ENCODE assay signal across 15 mouse cellular contexts in the genomic region with DNA sequence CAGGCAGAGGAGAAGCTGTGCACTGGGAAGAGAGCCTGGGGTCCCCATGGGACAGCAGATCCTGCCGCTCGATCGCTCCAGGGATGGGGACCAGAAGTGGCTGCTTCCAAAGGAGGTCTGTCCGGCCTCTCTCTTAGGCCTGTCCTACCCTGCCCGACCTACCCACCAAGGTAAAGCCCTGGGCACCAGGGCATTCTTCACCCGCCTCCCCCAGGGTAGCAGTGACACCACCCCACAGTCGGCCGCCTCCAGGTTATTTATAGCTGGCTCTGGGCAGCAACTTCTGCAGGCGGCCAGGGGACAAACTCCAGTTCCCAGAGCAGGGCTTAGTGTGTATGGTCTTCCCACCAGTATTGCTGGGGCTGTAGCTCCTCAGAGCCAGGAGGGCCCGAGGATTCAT. TPM values are rescaled to one million over a fixed set of nuclear protein-coding genes. Genes with fewer than 3 reads are reported as not detected.
A peak's percentile ranks its signal among the peaks of the same experiment; 100 is the strongest.
DNase-seq lines count a peak whose midpoint lies in the region; ATAC-seq and TF ChIP-seq lines count a peak whose summit lies in the region.
"Had no signal": no experiment of that assay in that cellular context is flagged by ENCODE, and none has a peak within 500 bp of the region (broad histone marks: within the 10 kb centered on the region; RNA-seq: fewer than 3 reads in every experiment).

A gene (minus strand): TSS at position 223 of the 400 bp plus-strand sequence.

- TF ChIP-seq CTCF in gastrocnemius, adult 2 months (IDR thresholded peaks at IDR 0.05): no peak
- TF ChIP-seq CTCF in lung, postnatal 0 days (IDR thresholded peaks at IDR 0.05): no peak

- DNase-seq in gastrocnemius, adult 2 months: peak; percentile 82
- DNase-seq in gastrocnemius, postnatal 10 days: no peak
- DNase-seq in lung, postnatal 0 days (ENCODE audit: low spot score): no peak
- DNase-seq in heart, postnatal 36 days: peak; percentile 13 to 28
- no peak for DNase-seq in adrenal gland, adult 2 months
- DNase-seq in adrenal gland, postnatal 10 days: no peak
- DNase-seq: adrenal gland, adult 8-10 months; cerebellum, adult 9-11 months; kidney, adult 2 months; lung, postnatal 4 days; midbrain, embryonic 14.5 days had no signal

- no peak for TF ChIP-seq EP300 in lung, postnatal 0 days (IDR thresholded peaks at IDR 0.05)

- 58% methylated on average over 10 of the region's 10 CpGs for WGBS in lung, embryonic 16.5 days
- 62% methylated on average over 10 of the region's 10 CpGs for WGBS in lung, postnatal 0 days
- 41% methylated on average over 10 of the region's 10 CpGs for WGBS in heart, embryonic 11.5 days (ENCODE audit: insufficient replicate concordance)

- ATAC-seq in lung, embryonic 16.5 days (ENCODE audit: low read depth): peak; percentile 32; the same call in 1 of the 2 replicates
- no peak for ATAC-seq in lung, postnatal 0 days
- ATAC-seq in heart, embryonic 11.5 days (replicated peaks; ENCODE audit: insufficient number of reproducible peaks, low FRiP score, low TSS enrichment): peak; percentile 31; the same call in 1 of the 2 replicates
- ATAC-seq: liver, embryonic 12.5 days had no signal

- intact Hi-C loops in gastrocnemius, adult 2 months (cut with DNase I): no loop called here
- intact Hi-C loops in heart, postnatal 36 days (cut with DNase I): no loop called here

- no peaks in the 10 kb centered on the region for H3K27me3 ChIP-seq in lung, embryonic 16.5 days (ENCODE audit: control insufficient read depth, insufficient read depth, low read depth, low read length)
- H3K27me3 ChIP-seq in lung, postnatal 0 days (replicated peaks; ENCODE audit: insufficient read depth, low read length): no peaks in the 10 kb centered on the region
- H3K27me3 ChIP-seq in heart, embryonic 11.5 days (ENCODE audit: control insufficient read depth, insufficient read depth, low read length): no peaks in the 10 kb centered on the region
- H3K27me3 ChIP-seq: hindbrain, embryonic 13.5 days; liver, embryonic 12.5 days had no signal

- no peaks in the 10 kb centered on the region; the same call in 1 of the 2 replicates for H3K4me1 ChIP-seq in lung, embryonic 16.5 days (replicated peaks; ENCODE audit: control insufficient read depth, insufficient read depth, low read length)
- H3K4me1 ChIP-seq in lung, postnatal 0 days (ENCODE audit: insufficient read depth, low read depth, low read length): no peaks in the 10 kb centered on the region
- peaks cover 31% of the 10 kb centered on the region for H3K4me1 ChIP-seq in heart, embryonic 11.5 days (ENCODE audit: control insufficient read depth, insufficient read depth, low read length)
- H3K4me1 ChIP-seq: hindbrain, embryonic 13.5 days; liver, embryonic 12.5 days had no signal

- peak within 1 kb of the TSS; percentile 77 for H3K4me3 ChIP-seq in gastrocnemius, adult 2 months
- no peak within 1 kb of the TSS for H3K4me3 ChIP-seq in lung, embryonic 16.5 days (ENCODE audit: low read length)
- no peak within 1 kb of the TSS for H3K4me3 ChIP-seq in lung, postnatal 0 days (ENCODE audit: low read depth, low read length)
- peak within 1 kb of the TSS; percentile 25 for H3K4me3 ChIP-seq in heart, embryonic 11.5 days (ENCODE audit: low read depth, low read length)
- H3K4me3 ChIP-seq: hindbrain, embryonic 13.5 days; liver, embryonic 12.5 days had no signal

- H3K27ac ChIP-seq in gastrocnemius, adult 2 months: peak within 1 kb of the TSS; percentile 91
- peak within 1 kb of the TSS; percentile 29; the same call in 1 of the 2 replicates for H3K27ac ChIP-seq in lung, embryonic 16.5 days (ENCODE audit: low read length)
- H3K27ac ChIP-seq in lung, postnatal 0 days (ENCODE audit: low read length): no peak within 1 kb of the TSS
- H3K27ac ChIP-seq in heart, embryonic 11.5 days (ENCODE audit: low read depth, low read length): peak within 1 kb of the TSS; percentile 82
- H3K27ac ChIP-seq: hindbrain, embryonic 13.5 days; liver, embryonic 12.5 days had no signal

- H3K4me2 ChIP-seq in lung, embryonic 16.5 days (ENCODE audit: low read depth, low read length): no peak within 1 kb of the TSS
- H3K4me2 ChIP-seq in lung, postnatal 0 days (replicated peaks; ENCODE audit: low read depth, low read length): no peak within 1 kb of the TSS
- H3K4me2 ChIP-seq in heart, embryonic 11.5 days: peak within 1 kb of the TSS; percentile 55
- H3K4me2 ChIP-seq: hindbrain, embryonic 13.5 days; liver, embryonic 12.5 days had no signal

- no peak within 1 kb of the TSS for H3K9ac ChIP-seq in lung, embryonic 16.5 days (ENCODE audit: low read length)
- no peak within 1 kb of the TSS for H3K9ac ChIP-seq in lung, postnatal 0 days (replicated peaks; ENCODE audit: low read depth)
- peak within 1 kb of the TSS; percentile 58 for H3K9ac ChIP-seq in heart, embryonic 11.5 days (ENCODE audit: low read depth, low read length)
- H3K9ac ChIP-seq: hindbrain, embryonic 13.5 days; liver, embryonic 12.5 days had no signal

- H3K9me3 ChIP-seq in lung, embryonic 16.5 days (ENCODE audit: control insufficient read depth, low read length): no peaks in the 10 kb centered on the region
- H3K9me3 ChIP-seq in lung, postnatal 0 days (ENCODE audit: low read length): no peaks in the 10 kb centered on the region
- no peaks in the 10 kb centered on the region for H3K9me3 ChIP-seq in heart, embryonic 11.5 days (replicated peaks; ENCODE audit: control insufficient read depth, low read length)
- H3K9me3 ChIP-seq: hindbrain, embryonic 13.5 days; liver, embryonic 12.5 days had no signal

- H3K36me3 ChIP-seq in lung, embryonic 16.5 days (ENCODE audit: control insufficient read depth, insufficient read depth, low read length): no peaks in the 10 kb centered on the region
- no peaks in the 10 kb centered on the region for H3K36me3 ChIP-seq in lung, postnatal 0 days (ENCODE audit: insufficient read depth, low read length)
- H3K36me3 ChIP-seq in heart, embryonic 11.5 days (ENCODE audit: control insufficient read depth, insufficient read depth, low read length): no peaks in the 10 kb centered on the region
- H3K36me3 ChIP-seq: hindbrain, embryonic 13.5 days; liver, embryonic 12.5 days had no signal

RNA-seq across cellular contexts. Expression of the gene that starts here (rescaled TPM):
- 10 to 100 TPM; 27.2 to 31.9 TPM for total RNA-seq in gastrocnemius, adult 2 months (2021)
- total RNA-seq in gastrocnemius, postnatal 10 days (2021): 1 to 10 TPM; 3.4 to 4.8 TPM
- polyA plus RNA-seq in lung, embryonic 16.5 days (2015; fragmentation: Nextera tagmentation; extraction: Ambion mirVana): 0.35 and 0.47 TPM in 2 replicates
- polyA plus RNA-seq in lung, postnatal 0 days (2015; fragmentation: Nextera tagmentation; extraction: Ambion mirVana): 0.17 and 0.38 TPM in 2 replicates
- 4.2 and 5.3 TPM in 2 replicates for polyA plus RNA-seq in heart, embryonic 11.5 days (2014; fragmentation: Nextera tagmentation; extraction: Ambion mirVana)
- 10 to 100 TPM; 22.8 to 23.2 TPM for total RNA-seq in heart, postnatal 36 days (2021)
- total RNA-seq in adrenal gland, adult 2 months (2021): not detected
- polyA plus RNA-seq in adrenal gland, adult 2 months (2012; rRNA removed): 0.22 and 0.23 TPM in 2 replicates
- 1 to 10 TPM in 1 of 2 experiments, under 1 TPM in 1; 0.33 to 2.0 TPM for total RNA-seq in adrenal gland, postnatal 10 days (2021)

Comparison
In these comparisons a context has a peak if more than half of its experiments do, and no peak if none do; other contexts are left out.
1. RNA of the gene that starts here (total RNA-seq): 27.2 to 31.9 TPM in gastrocnemius, adult 2 months and 22.8 to 23.2 TPM in heart, postnatal 36 days; 3.4 to 4.8 TPM in gastrocnemius, postnatal 10 days, 0.33 to 2.0 TPM in adrenal gland, postnatal 10 days and not detected in adrenal gland, adult 2 months; every median in the first group is over 4 times any median in the second.
2. DNase-seq: peak in gastrocnemius, adult 2 months (single experiment) and heart, postnatal 36 days (2 of 2); none in gastrocnemius, postnatal 10 days (single experiment), lung, postnatal 0 days (single experiment), adrenal gland, adult 2 months (single experiment) and adrenal gland, postnatal 10 days (single experiment).
3. Peak in ATAC-seq and H3K27ac ChIP-seq in lung, embryonic 16.5 days; RNA of the gene not detected or under 1 TPM.
4. H3K4me3 ChIP-seq: peak in gastrocnemius, adult 2 months (single experiment) and heart, embryonic 11.5 days (single experiment); none in lung, embryonic 16.5 days (single experiment) and lung, postnatal 0 days (single experiment).